Mouse (Mus musculus): Measurements from ENCODE around the gene Dctn3. TPM values are rescaled to one million over a fixed set of nuclear protein-coding genes. Genes with fewer than 3 reads are reported as not detected.

The Dctn3 gene
- polyA plus RNA-seq, 1 experiment from 2014 or later, result 123 TPM

DNA sequence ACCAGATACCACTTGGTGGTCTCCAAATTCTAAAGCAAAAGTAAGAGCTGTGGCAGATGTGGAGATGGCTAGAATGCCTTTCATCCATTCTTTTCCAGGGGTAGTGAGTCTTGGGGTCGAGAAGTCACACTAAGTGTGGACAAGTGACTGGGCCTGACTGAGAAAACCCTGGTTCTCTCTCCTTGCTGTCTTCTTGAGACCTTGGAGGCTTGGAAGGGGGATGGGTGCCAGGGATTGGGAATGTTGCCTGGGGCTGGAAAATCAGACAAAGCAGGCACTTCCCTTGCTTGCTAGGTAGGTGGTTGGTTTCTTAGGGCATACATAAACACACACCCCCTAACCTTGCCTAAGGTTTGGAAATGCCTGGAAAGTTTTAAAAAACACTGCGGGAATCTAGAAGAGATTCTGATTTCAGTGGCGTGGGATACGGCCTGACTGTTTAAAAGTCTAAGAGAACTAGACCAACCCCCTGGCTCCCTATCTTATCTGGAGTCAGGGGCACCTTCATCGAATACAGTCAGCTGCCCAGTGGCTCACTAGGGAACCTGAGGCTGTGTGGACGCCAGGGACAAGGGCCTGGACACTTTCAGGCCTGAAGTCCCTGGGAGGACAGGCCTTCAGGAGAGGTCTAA lies 36.8 kb upstream of the Dctn3 start:
- ATAC-seq (replicated peaks; ENCODE audit: low FRiP score, low TSS enrichment, low read depth) (no peak), DNase-seq (ENCODE audit: low spot score) (no peak)
- Histone ChIP-seq H3K4me3 (ENCODE audit: low read depth, low read length) (peak overlapping the region; percentile 49), H3K36me3 (ENCODE audit: control insufficient read depth, insufficient read depth, low read length) (peaks cover 10% of the 10 kb centered on the region; the same call in 1 of the 2 replicates), H3K27ac (ENCODE audit: low read depth) (peak overlapping the region; percentile 86), H3K27me3 (replicated peaks; ENCODE audit: control insufficient read depth, insufficient read depth, low read length) (no peaks in the 10 kb centered on the region), H3K9me3 (ENCODE audit: control insufficient read depth, low read length) (no peaks in the 10 kb centered on the region), H3K9ac (ENCODE audit: low read length) (peak overlapping the region; percentile 52), H3K4me2 (ENCODE audit: low read length) (peak overlapping the region; percentile 73), H3K4me1 (replicated peaks; ENCODE audit: control insufficient read depth, insufficient read depth, low read length) (peaks cover 38% of the 10 kb centered on the region)
- 21% methylated on average over 6 of the region's 6 CpGs for WGBS

DNA sequence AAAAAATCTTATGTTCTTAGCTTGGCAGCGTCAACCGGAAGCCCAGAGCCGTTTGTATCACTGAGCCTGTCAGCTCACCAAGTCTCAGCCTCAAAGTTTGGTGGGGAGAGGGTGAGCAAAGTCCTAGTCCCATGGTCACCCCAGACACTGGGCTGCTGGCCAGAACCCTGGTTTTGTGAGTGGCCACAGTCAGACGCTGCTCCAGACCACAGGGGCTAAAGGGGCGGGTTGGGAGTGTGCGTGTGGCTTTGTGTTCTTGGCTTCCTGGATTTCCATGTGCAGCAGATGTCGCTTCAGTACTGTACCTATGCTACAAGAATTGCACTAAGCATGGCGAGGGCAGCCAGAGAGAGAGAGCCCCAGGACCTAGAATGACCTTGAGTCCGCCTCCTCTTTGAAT lies 36.2 kb upstream of the Dctn3 start:
- H3K9ac ChIP-seq (ENCODE audit: low read length), result no peak overlapping the region
- H3K9me3 ChIP-seq (ENCODE audit: control insufficient read depth, low read length), result no peaks in the 10 kb centered on the region
- DNase-seq (ENCODE audit: low spot score), result peak; percentile 47
- ATAC-seq (replicated peaks; ENCODE audit: low FRiP score, low TSS enrichment, low read depth), result no peak
- H3K36me3 ChIP-seq (ENCODE audit: control insufficient read depth, insufficient read depth, low read length), result peaks cover 10% of the 10 kb centered on the region; the same call in 1 of the 2 replicates
- H3K27me3 ChIP-seq (replicated peaks; ENCODE audit: control insufficient read depth, insufficient read depth, low read length), result no peaks in the 10 kb centered on the region
- WGBS, result 81% methylated on average over 9 of the region's 9 CpGs
- peaks cover 40% of the 10 kb centered on the region for H3K4me1 ChIP-seq (replicated peaks; ENCODE audit: control insufficient read depth, insufficient read depth, low read length)
- H3K4me3 ChIP-seq (ENCODE audit: low read depth, low read length), result no peak overlapping the region
- H3K4me2 ChIP-seq (ENCODE audit: low read length), result no peak overlapping the region
- no peak overlapping the region for H3K27ac ChIP-seq (ENCODE audit: low read depth)

DNA sequence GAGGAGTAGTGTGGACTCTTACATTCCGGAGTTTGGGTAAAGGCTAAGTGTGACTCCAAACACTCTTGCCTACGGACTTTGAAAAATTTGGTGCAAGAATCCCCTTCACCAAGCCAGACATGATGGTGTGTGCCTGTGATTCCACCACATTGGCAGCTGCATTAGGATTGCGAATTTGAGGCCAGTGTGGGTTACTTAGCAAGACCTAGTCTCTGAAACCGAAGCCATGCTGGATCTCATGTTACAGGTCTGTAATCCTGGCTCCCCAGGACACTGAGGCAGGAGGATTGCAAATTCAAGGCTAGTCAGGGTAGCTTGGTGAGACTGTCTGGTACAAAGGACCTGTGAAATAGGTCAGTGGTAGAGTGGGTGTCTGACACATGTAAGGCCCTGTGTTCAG lies 35.7 kb upstream of the Dctn3 start:
- no peak for ATAC-seq (replicated peaks; ENCODE audit: low FRiP score, low TSS enrichment, low read depth)
- Histone ChIP-seq H3K4me1 (replicated peaks; ENCODE audit: control insufficient read depth, insufficient read depth, low read length) (peaks cover 40% of the 10 kb centered on the region), H3K27ac (ENCODE audit: low read depth) (no peak overlapping the region), H3K4me3 (ENCODE audit: low read depth, low read length) (no peak overlapping the region), H3K4me2 (ENCODE audit: low read length) (no peak overlapping the region), H3K36me3 (ENCODE audit: control insufficient read depth, insufficient read depth, low read length) (peaks cover 10% of the 10 kb centered on the region; the same call in 1 of the 2 replicates), H3K9ac (ENCODE audit: low read length) (no peak overlapping the region), H3K27me3 (replicated peaks; ENCODE audit: control insufficient read depth, insufficient read depth, low read length) (no peaks in the 10 kb centered on the region), H3K9me3 (ENCODE audit: control insufficient read depth, low read length) (no peaks in the 10 kb centered on the region)
- 93% methylated on average over 4 of the region's 4 CpGs for WGBS
- DNase-seq (ENCODE audit: low spot score), result no peak

DNA sequence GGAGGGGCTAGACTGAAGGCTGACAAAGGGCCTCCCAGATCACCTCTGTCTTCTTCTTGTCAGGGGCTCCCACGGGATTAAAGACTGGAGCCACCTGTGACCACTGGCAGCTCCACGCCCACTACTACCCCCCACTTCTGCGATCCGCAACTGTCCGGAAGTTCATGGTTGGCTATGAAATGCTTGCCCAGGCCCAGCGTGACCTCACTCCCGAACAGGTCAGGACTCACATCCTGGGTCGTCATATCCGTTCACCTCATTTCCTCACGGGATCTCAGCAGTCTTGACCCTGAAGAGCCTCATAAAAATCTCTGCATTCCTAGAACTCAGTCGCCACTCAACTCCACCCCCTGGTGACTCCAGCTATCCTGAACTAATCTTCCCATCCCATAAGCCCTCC lies 35.1 kb upstream of the Dctn3 start:
- no peak overlapping the region for H3K9ac ChIP-seq (ENCODE audit: low read length)
- WGBS, result 76% methylated on average over 11 of the region's 11 CpGs
- no peak for ATAC-seq (replicated peaks; ENCODE audit: low FRiP score, low TSS enrichment, low read depth)

DNA sequence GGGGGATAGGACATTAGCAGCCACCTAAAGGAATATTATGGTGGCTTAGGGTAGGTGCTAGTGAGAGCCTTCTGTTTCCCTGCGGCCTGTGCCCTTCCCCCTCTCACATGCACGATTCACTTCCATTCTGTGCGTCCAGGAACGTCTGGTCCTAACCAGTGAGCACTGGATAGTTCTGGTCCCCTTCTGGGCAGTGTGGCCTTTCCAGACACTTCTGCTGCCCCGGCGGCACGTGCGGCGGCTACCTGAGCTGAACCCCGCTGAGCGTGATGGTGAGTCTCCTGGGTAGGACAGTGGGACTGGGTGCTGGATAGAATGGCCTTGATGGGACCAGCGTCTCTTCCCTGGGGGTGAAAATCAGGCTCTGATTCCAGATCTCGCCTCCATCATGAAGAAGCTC lies 34.4 kb upstream of the Dctn3 start:
- no peaks in the 10 kb centered on the region for H3K9me3 ChIP-seq (ENCODE audit: control insufficient read depth, low read length)
- H3K4me2 ChIP-seq (ENCODE audit: low read length), result no peak overlapping the region
- peaks cover 36% of the 10 kb centered on the region for H3K4me1 ChIP-seq (replicated peaks; ENCODE audit: control insufficient read depth, insufficient read depth, low read length)
- 92% methylated on average over 13 of the region's 13 CpGs for WGBS
- H3K4me3 ChIP-seq (ENCODE audit: low read depth, low read length), result no peak overlapping the region
- no peak overlapping the region for H3K27ac ChIP-seq (ENCODE audit: low read depth)
- H3K9ac ChIP-seq (ENCODE audit: low read length), result no peak overlapping the region
- no peaks in the 10 kb centered on the region for H3K27me3 ChIP-seq (replicated peaks; ENCODE audit: control insufficient read depth, insufficient read depth, low read length)
- peaks cover 10% of the 10 kb centered on the region; the same call in 1 of the 2 replicates for H3K36me3 ChIP-seq (ENCODE audit: control insufficient read depth, insufficient read depth, low read length)
- DNase-seq (ENCODE audit: low spot score), result no peak
- ATAC-seq (replicated peaks; ENCODE audit: low FRiP score, low TSS enrichment, low read depth), result no peak

More for the DNA sequence above, 35.1 kb upstream of the Dctn3 start:
- no peak for DNase-seq (ENCODE audit: low spot score)
- Histone ChIP-seq H3K27me3 (replicated peaks; ENCODE audit: control insufficient read depth, insufficient read depth, low read length) (no peaks in the 10 kb centered on the region), H3K9me3 (ENCODE audit: control insufficient read depth, low read length) (no peaks in the 10 kb centered on the region), H3K4me2 (ENCODE audit: low read length) (no peak overlapping the region), H3K4me3 (ENCODE audit: low read depth, low read length) (no peak overlapping the region), H3K27ac (ENCODE audit: low read depth) (no peak overlapping the region), H3K4me1 (replicated peaks; ENCODE audit: control insufficient read depth, insufficient read depth, low read length) (peaks cover 40% of the 10 kb centered on the region), H3K36me3 (ENCODE audit: control insufficient read depth, insufficient read depth, low read length) (peaks cover 10% of the 10 kb centered on the region; the same call in 1 of the 2 replicates)

DNA sequence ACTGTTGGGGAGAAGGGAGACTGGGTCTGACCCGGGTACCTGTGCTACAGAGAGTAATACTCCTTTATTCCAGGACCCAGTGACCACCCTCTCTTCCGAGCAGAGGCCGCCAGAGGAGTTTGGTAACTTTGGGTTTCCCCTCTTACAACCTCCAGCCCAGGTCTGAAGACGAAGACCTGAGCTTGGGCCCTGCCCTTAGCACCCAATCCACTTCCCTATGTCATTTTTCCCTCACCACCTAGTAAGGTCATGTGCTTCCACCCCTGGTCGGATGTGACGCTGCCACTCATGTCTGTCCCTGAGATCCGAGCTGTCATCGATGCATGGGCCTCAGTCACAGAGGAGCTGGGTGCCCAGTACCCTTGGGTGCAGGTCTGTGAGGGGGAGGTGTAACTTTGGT lies 33.5 kb upstream of the Dctn3 start:
- ATAC-seq (replicated peaks; ENCODE audit: low FRiP score, low TSS enrichment, low read depth) (no peak), DNase-seq (ENCODE audit: low spot score) (no peak)
- 77% methylated on average over 8 of the region's 8 CpGs for WGBS
- H3K9me3 ChIP-seq (ENCODE audit: control insufficient read depth, low read length), result no peaks in the 10 kb centered on the region
- peak overlapping the region; percentile 79 for H3K4me3 ChIP-seq (ENCODE audit: low read depth, low read length)
- peak overlapping the region; percentile 71 for H3K9ac ChIP-seq (ENCODE audit: low read length)
- H3K36me3 ChIP-seq (ENCODE audit: control insufficient read depth, insufficient read depth, low read length), result peaks cover 10% of the 10 kb centered on the region; the same call in 1 of the 2 replicates
- peak overlapping the region; percentile 77 for H3K4me2 ChIP-seq (ENCODE audit: low read length)
- H3K27ac ChIP-seq (ENCODE audit: low read depth), result no peak overlapping the region
- H3K4me1 ChIP-seq (replicated peaks; ENCODE audit: control insufficient read depth, insufficient read depth, low read length), result peaks cover 27% of the 10 kb centered on the region
- no peaks in the 10 kb centered on the region for H3K27me3 ChIP-seq (replicated peaks; ENCODE audit: control insufficient read depth, insufficient read depth, low read length)

DNA sequence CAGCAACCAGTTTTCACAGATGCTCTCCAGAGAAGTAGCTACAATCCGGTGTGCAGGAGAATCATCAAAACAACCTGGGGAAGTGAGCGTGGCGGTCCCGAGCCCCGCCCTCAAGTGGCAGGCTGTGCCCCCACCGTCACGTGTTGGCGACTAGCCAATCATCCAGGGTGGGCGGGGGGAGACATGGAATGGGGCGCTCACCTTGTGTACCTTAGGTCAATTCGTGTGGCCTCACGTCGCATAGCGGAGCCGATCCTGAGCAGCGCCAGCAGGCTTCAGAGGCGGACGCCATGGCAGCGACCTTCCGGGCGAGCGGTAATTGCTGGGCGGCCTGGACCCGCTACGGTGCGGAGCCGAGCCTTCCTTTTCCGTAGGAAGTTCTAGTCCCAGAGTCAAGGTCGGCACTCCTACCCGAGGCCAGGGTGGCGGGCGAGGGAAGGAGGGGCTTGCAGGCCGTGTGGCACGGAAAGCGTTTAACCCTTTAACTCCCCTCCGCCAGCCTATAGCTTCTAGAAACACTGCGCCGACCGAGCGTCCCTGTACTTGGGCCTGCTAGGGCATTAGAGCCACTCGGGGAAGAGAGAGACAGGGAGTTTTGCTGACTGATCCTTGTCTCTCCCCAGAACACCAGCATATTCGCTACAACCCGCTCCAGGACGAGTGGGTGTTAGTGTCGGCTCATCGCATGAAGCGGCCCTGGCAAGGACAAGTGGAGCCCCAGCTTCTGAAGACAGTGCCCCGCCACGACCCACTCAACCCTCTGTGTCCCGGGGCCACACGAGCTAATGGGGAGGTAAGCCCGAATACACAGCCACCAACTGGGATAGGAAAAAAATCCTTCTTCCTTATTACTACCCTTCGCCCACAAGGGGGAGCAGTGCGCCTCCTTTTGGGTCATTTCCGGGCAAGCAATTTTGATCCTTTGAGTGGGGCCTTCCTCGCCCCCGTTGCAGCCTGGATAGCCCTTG lies 32.7 kb upstream of the Dctn3 start, which contains the start of gene Sigmar1:
TSS of gene Sigmar1 (minus strand) at position 820 of the 968 bp plus-strand sequence.
- peak within 1 kb of the TSS; percentile 71 for H3K9ac ChIP-seq (ENCODE audit: low read length)
- H3K4me1 ChIP-seq (replicated peaks; ENCODE audit: control insufficient read depth, insufficient read depth, low read length), result peaks cover 19% of the 10 kb centered on the region
- DNase-seq (ENCODE audit: low spot score), result peak; percentile 93
- no peaks in the 10 kb centered on the region for H3K9me3 ChIP-seq (ENCODE audit: control insufficient read depth, low read length)
- peak within 1 kb of the TSS; percentile 79 for H3K4me3 ChIP-seq (ENCODE audit: low read depth, low read length)
- H3K27ac ChIP-seq (ENCODE audit: low read depth), result peak within 1 kb of the TSS; percentile 85
- H3K4me2 ChIP-seq (ENCODE audit: low read length), result peak within 1 kb of the TSS; percentile 77
- ATAC-seq (replicated peaks; ENCODE audit: low FRiP score, low TSS enrichment, low read depth), result peak; percentile 75
- H3K27me3 ChIP-seq (replicated peaks; ENCODE audit: control insufficient read depth, insufficient read depth, low read length), result no peaks in the 10 kb centered on the region
- H3K36me3 ChIP-seq (ENCODE audit: control insufficient read depth, insufficient read depth, low read length), result peaks cover 10% of the 10 kb centered on the region; the same call in 1 of the 2 replicates
- WGBS, result under 1% methylated on average over 56 of the region's 57 CpGs

DNA sequence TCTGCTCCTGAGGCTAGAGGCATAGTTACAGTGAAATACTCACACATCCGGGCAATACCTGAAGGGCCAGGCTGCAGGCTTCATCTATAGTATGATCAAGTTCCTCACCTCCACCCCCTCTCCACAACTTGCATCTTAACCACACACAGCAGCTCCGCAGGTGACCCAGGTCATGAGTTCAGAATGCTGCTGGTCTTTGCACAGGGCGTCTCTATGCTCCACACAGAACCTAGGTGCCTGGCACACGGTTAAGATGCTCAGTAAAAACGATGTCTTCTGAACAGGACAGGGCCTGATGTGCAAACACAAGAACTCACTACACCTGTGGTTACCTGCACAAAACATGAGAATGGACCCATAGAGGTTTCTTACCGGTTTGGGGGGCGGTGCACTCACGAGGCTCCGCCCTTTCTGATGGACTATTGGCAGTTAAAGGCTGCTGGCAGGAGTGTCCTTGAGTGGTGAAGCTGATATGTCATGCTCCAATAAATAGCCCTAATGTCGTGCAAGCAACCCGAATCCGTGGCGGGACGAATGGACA lies 31.9 kb upstream of the Dctn3 start, which contains the start of gene Galt:
TSS of gene Galt (plus strand) at position 432 of the 541 bp plus-strand sequence.
- DNase-seq (ENCODE audit: low spot score), result no peak
- H3K27me3 ChIP-seq (replicated peaks; ENCODE audit: control insufficient read depth, insufficient read depth, low read length), result no peaks in the 10 kb centered on the region
- H3K4me3 ChIP-seq (ENCODE audit: low read depth, low read length), result peak within 1 kb of the TSS; percentile 79
- peak within 1 kb of the TSS; percentile 85 for H3K27ac ChIP-seq (ENCODE audit: low read depth)
- H3K9me3 ChIP-seq (ENCODE audit: control insufficient read depth, low read length), result no peaks in the 10 kb centered on the region
- peak within 1 kb of the TSS; percentile 71 for H3K9ac ChIP-seq (ENCODE audit: low read length)
- H3K4me2 ChIP-seq (ENCODE audit: low read length), result peak within 1 kb of the TSS; percentile 77
- peaks cover 17% of the 10 kb centered on the region for H3K4me1 ChIP-seq (replicated peaks; ENCODE audit: control insufficient read depth, insufficient read depth, low read length)
- peaks cover 10% of the 10 kb centered on the region; the same call in 1 of the 2 replicates for H3K36me3 ChIP-seq (ENCODE audit: control insufficient read depth, insufficient read depth, low read length)
- peak; percentile 56 for ATAC-seq (replicated peaks; ENCODE audit: low FRiP score, low TSS enrichment, low read depth)
- WGBS, result 11% methylated on average over 14 of the region's 14 CpGs
